Mouse (Mus musculus) adrenal gland, adult 2 months (tissue): ENCODE results near the gene Olfr298. TPM values are rescaled to one million over a fixed set of nuclear protein-coding genes. Genes with fewer than 3 reads are reported as not detected.

Experiments used
- DNase-seq: peaks from one replicate; pipeline ENCODE4 v3.0.0; 2021
- long read RNA-seq: library from polyadenylated mRNA; stranded (forward); transcript quantifications from one replicate; pipeline ENCODE4 v2.0.0, GENCODE M21; 2021
- polyA plus RNA-seq: library from polyadenylated mRNA; depleted of rRNA; stranded (reverse); fragments of >200 nt; gene quantifications from 2 replicates; pipeline ENCODE4 v1.2.3, GENCODE M21; 2012; rRNA removed
- total RNA-seq, 2 experiments: library from RNA; stranded (reverse); gene quantifications; 2 replicates each; pipeline ENCODE4 v1.2.3; 2021

Olfr298 gene
- total RNA-seq (not detected), polyA plus RNA-seq (not detected in 2 replicates)
- long read RNA-seq: 0 reads

GRCm38 (mm10) chr7:86492384-86492783 is at the start of gene Olfr298:
Gene Olfr298, minus strand, starts transcription at chr7:86492484.
- no peak for DNase-seq

DNA sequence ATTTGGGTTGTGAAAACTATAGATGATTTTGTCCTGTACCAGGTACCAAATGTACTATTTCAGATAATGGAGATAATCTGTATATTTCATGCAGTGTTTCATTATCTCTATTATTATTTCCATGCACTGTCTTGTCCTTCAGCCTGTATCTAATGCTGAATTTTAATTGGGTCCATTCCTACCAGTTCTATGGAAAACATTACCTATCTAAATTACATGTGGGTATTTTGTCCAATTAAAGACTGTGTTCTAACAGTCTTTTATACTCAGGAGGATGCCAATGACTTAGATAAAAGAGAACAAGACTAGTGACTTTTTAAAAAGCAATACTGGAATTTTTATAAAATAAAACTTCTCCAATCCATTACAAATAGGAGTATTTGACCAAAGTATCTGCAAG is 27.4 kb upstream of the Olfr298 start, which contains the start of gene Olfr297:
Gene Olfr297, plus strand, starts transcription at position 301 of the 400 bp plus-strand sequence.
- DNase-seq: no peak

GRCm38 (mm10) chr7:86459621-86460020 is 32.7 kb downstream of the Olfr298 start, which contains the start of gene Olfr299:
Gene Olfr299, plus strand, starts transcription at chr7:86459921.
- no peak for DNase-seq

Other genes with a start within 250 kb of the Olfr298 start
- not detected for gene Vmn2r76, start 246.2 kb downstream of the Olfr298 start, total RNA-seq
- not detected in 2 replicates for gene Vmn2r76, start 246.2 kb downstream of the Olfr298 start, polyA plus RNA-seq
- not detected for gene Olfr310, start 215.3 kb downstream of the Olfr298 start, total RNA-seq
- not detected in 2 replicates for gene Olfr310, start 215.3 kb downstream of the Olfr298 start, polyA plus RNA-seq
- not detected for gene Olfr309, start 178.8 kb downstream of the Olfr298 start, total RNA-seq
- gene Olfr309, start 178.8 kb downstream of the Olfr298 start, polyA plus RNA-seq: not detected in 2 replicates
- not detected for gene Olfr308, start 166.9 kb downstream of the Olfr298 start, total RNA-seq
- gene Olfr308, start 166.9 kb downstream of the Olfr298 start, polyA plus RNA-seq: not detected in 2 replicates
- gene Olfr307, start 154.9 kb downstream of the Olfr298 start, total RNA-seq: not detected
- not detected in 2 replicates for gene Olfr307, start 154.9 kb downstream of the Olfr298 start, polyA plus RNA-seq
- gene Olfr305, start 125.6 kb downstream of the Olfr298 start, total RNA-seq: not detected
- gene Olfr305, start 125.6 kb downstream of the Olfr298 start, polyA plus RNA-seq: not detected in 2 replicates
- gene Olfr304, start 105.8 kb downstream of the Olfr298 start, total RNA-seq: not detected
- gene Olfr304, start 105.8 kb downstream of the Olfr298 start, polyA plus RNA-seq: not detected in 2 replicates
- not detected for gene Olfr303, start 94.7 kb downstream of the Olfr298 start, total RNA-seq
- not detected in 2 replicates for gene Olfr303, start 94.7 kb downstream of the Olfr298 start, polyA plus RNA-seq
- not detected for gene Olfr301, start 88.6 kb downstream of the Olfr298 start, total RNA-seq
- gene Olfr301, start 88.6 kb downstream of the Olfr298 start, polyA plus RNA-seq: not detected in 2 replicates
- not detected for gene Olfr299, start 32.6 kb downstream of the Olfr298 start, total RNA-seq
- not detected in 2 replicates for gene Olfr299, start 32.6 kb downstream of the Olfr298 start, polyA plus RNA-seq
- not detected for gene Olfr297, start 27.5 kb upstream of the Olfr298 start, total RNA-seq
- not detected in 2 replicates for gene Olfr297, start 27.5 kb upstream of the Olfr298 start, polyA plus RNA-seq
- gene Olfr295, start 91.4 kb upstream of the Olfr298 start, total RNA-seq: not detected
- gene Olfr295, start 91.4 kb upstream of the Olfr298 start, polyA plus RNA-seq: not detected in 2 replicates
- gene Olfr294, start 124.2 kb upstream of the Olfr298 start, total RNA-seq: not detected
- gene Olfr294, start 124.2 kb upstream of the Olfr298 start, polyA plus RNA-seq: not detected in 2 replicates
- gene Olfr293, start 156.6 kb upstream of the Olfr298 start, total RNA-seq: not detected
- not detected in 2 replicates for gene Olfr293, start 156.6 kb upstream of the Olfr298 start, polyA plus RNA-seq
- gene Olfr292, start 195.8 kb upstream of the Olfr298 start, total RNA-seq: not detected
- gene Olfr292, start 195.8 kb upstream of the Olfr298 start, polyA plus RNA-seq: not detected in 2 replicates